Mouse (Mus musculus) intestine, postnatal 0 days (tissue): ENCODE results near the gene Emc10. TPM values are rescaled to one million over a fixed set of nuclear protein-coding genes. Genes with fewer than 3 reads are reported as not detected.

Source experiments
- ATAC-seq: fragments of 200-750 bp; cut with Nextera tagmentation; 2 replicates; pipeline ENCODE4 v1.8.0; 2017; ENCODE audit warnings: mild to moderate bottlenecking, moderate TSS enrichment, moderate library complexity
- H3K27ac ChIP-seq: fragments of 300-500 bp; sonication (generic); 2 replicates; pipeline ENCODE4 v1.5.1; 2014; ENCODE audit warnings: mild to moderate bottlenecking, low read depth, low read length, moderate library complexity
- H3K27me3 ChIP-seq: fragments of 300-500 bp; sonication (generic); replicated peaks from 2 replicates; pipeline ENCODE4 v1.6.1; 2014; ENCODE audit warnings: low read length, mixed read lengths; ENCODE audit not compliant: control insufficient read depth, insufficient read depth
- H3K36me3 ChIP-seq: fragments of 300-500 bp; sonication (generic); 2 replicates; pipeline ENCODE4 v1.6.1; 2014; ENCODE audit warnings: mild to moderate bottlenecking, moderate library complexity; ENCODE audit not compliant: control insufficient read depth, insufficient read depth
- H3K4me1 ChIP-seq: fragments of 300-500 bp; sonication (generic); replicated peaks from 2 replicates; pipeline ENCODE4 v1.6.1; 2014; ENCODE audit warnings: antibody characterized with exemption, low read length, mixed read lengths; ENCODE audit not compliant: control insufficient read depth, insufficient read depth
- H3K4me2 ChIP-seq: fragments of 300-500 bp; sonication (generic); replicated peaks from 2 replicates; pipeline ENCODE4 v1.6.1; 2014; ENCODE audit warnings: low read depth, mild to moderate bottlenecking, moderate library complexity
- H3K4me3 ChIP-seq: fragments of 300-500 bp; sonication (generic); 2 replicates; pipeline ENCODE4 v1.5.1; 2014; ENCODE audit warnings: low read depth, low read length
- H3K9ac ChIP-seq: fragments of 300-500 bp; sonication (generic); 2 replicates; pipeline ENCODE4 v1.6.1; 2014; ENCODE audit warnings: mild to moderate bottlenecking, low read depth, low read length
- H3K9me3 ChIP-seq: fragments of 300-500 bp; sonication (generic); 2 replicates; pipeline ENCODE4 v1.6.1; 2016; ENCODE audit warnings: mixed run types; ENCODE audit not compliant: control insufficient read depth
- CTCF ChIP-seq: sonication (generic); IDR thresholded peaks from 2 replicates; pipeline ENCODE4 v1.5.1; 2016; ENCODE audit warnings: low read depth, mild to moderate bottlenecking, control low read depth, antibody characterized with exemption, moderate library complexity
- WGBS: fragments of 180-500 bp; shearing (Covaris S2); extraction: QIAGEN DNeasy Blood & Tissue Kit; methylation state at CpG from one replicate; pipeline ENCODE4 v1.1.7; 2014; 5-methylcytosine and 5-hydroxymethylcytosine counted together
- polyA plus RNA-seq: library from polyadenylated mRNA; unstranded; fragments of >200 nt; fragmentation: Nextera tagmentation; extraction: Ambion mirVana; gene quantifications from 2 replicates; pipeline ENCODE4 v1.2.1, GENCODE M21; 2015

Emc10 gene
- polyA plus RNA-seq = 68.6 and 74.8 TPM in 2 replicates

- under 1% methylated on average over 58 of the region's 58 CpGs for WGBS
- Histone ChIP-seq H3K4me3 (peak within 1 kb of the TSS; percentile 76), H3K9me3 (no peaks in the 10 kb centered on the region), H3K27me3 (0 out of 2 replicates have a peak, but pooled peaks cover 3% of the 10 kb centered on the region), H3K4me2 (peak within 1 kb of the TSS; percentile 93), H3K9ac (peak within 1 kb of the TSS; percentile 82), H3K4me1 (peaks cover 9% of the 10 kb centered on the region; the same call in 1 of the 2 replicates), H3K36me3 (peaks cover 20% of the 10 kb centered on the region), H3K27ac (peak within 1 kb of the TSS; percentile 72)
- peak; percentile 97 for ATAC-seq
- peak; percentile 40; the same call in 1 of the 2 replicates for TF ChIP-seq CTCF
Measured at GRCm38 (mm10) chr7:44495992-44496770, at the start of gene Emc10, which contains the start of gene Fam71e1. Gene Emc10 (minus strand): TSS chr7:44496529. Gene Fam71e1 (plus strand): TSS chr7:44496581.

- no peak for TF ChIP-seq CTCF
- ATAC-seq = no peak
- Histone ChIP-seq H3K9me3 (no peaks in the 10 kb centered on the region), H3K4me2 (no peak overlapping the region), H3K9ac (no peak overlapping the region), H3K4me3 (no peak overlapping the region), H3K36me3 (peaks cover 48% of the 10 kb centered on the region), H3K27ac (no peak overlapping the region), H3K27me3 (no peaks in the 10 kb centered on the region), H3K4me1 (no peaks in the 10 kb centered on the region)
- WGBS = 81% methylated on average over 12 of the region's 12 CpGs
Measured at GRCm38 (mm10) chr7:44543071-44543470, 46.7 kb upstream of the Emc10 start.

- no peaks in the 10 kb centered on the region for H3K27me3 ChIP-seq
- no peak overlapping the region; the same call in 1 of the 2 replicates for H3K27ac ChIP-seq
- no peak for TF ChIP-seq CTCF
- WGBS = 94% methylated on average over 11 of the region's 11 CpGs
- ATAC-seq = no peak
- no peaks in the 10 kb centered on the region for H3K4me1 ChIP-seq
- no peak overlapping the region for H3K4me3 ChIP-seq
- no peak overlapping the region for H3K4me2 ChIP-seq
- no peak overlapping the region for H3K9ac ChIP-seq
- peaks cover 53% of the 10 kb centered on the region for H3K36me3 ChIP-seq
- no peaks in the 10 kb centered on the region for H3K9me3 ChIP-seq
Measured at GRCm38 (mm10) chr7:44542555-44542954, 46.2 kb upstream of the Emc10 start.

GRCm38 (mm10) chr7:44538756-44539624 lies 42.7 kb upstream of the Emc10 start:
- Histone ChIP-seq H3K36me3 (peaks cover 71% of the 10 kb centered on the region), H3K4me3 (no peak overlapping the region), H3K27me3 (no peaks in the 10 kb centered on the region), H3K9ac (no peak overlapping the region), H3K27ac (no peak overlapping the region), H3K4me2 (no peak overlapping the region), H3K9me3 (no peaks in the 10 kb centered on the region), H3K4me1 (no peaks in the 10 kb centered on the region)
- WGBS = 91% methylated on average over 41 of the region's 41 CpGs
- TF ChIP-seq CTCF = 0 out of 2 replicates have a peak, but pooled peaks have one; percentile 4
- ATAC-seq = no peak

- no peak for ATAC-seq
- H3K9ac ChIP-seq = no peak overlapping the region
- H3K4me1 ChIP-seq = no peaks in the 10 kb centered on the region
- no peak overlapping the region for H3K4me2 ChIP-seq
- H3K4me3 ChIP-seq = no peak overlapping the region
- H3K27me3 ChIP-seq = no peaks in the 10 kb centered on the region
- no peak overlapping the region for H3K27ac ChIP-seq
- H3K9me3 ChIP-seq = no peaks in the 10 kb centered on the region
- TF ChIP-seq CTCF = no peak
- peaks cover 65% of the 10 kb centered on the region for H3K36me3 ChIP-seq
- WGBS = 89% methylated on average over 13 of the region's 13 CpGs
Measured at GRCm38 (mm10) chr7:44537496-44537895, 41.2 kb upstream of the Emc10 start.

- Histone ChIP-seq H3K36me3 (peaks cover 60% of the 10 kb centered on the region), H3K4me3 (no peak overlapping the region), H3K4me2 (no peak overlapping the region), H3K27me3 (no peaks in the 10 kb centered on the region), H3K9me3 (no peaks in the 10 kb centered on the region), H3K27ac (no peak overlapping the region), H3K9ac (no peak overlapping the region), H3K4me1 (no peaks in the 10 kb centered on the region)
- 72% methylated on average over 7 of the region's 7 CpGs for WGBS
- no peak for ATAC-seq
- no peak for TF ChIP-seq CTCF
Measured at GRCm38 (mm10) chr7:44537009-44537408, 40.7 kb upstream of the Emc10 start.
